ENCODE assay signal across 7 mouse cellular contexts in the genomic region with DNA sequence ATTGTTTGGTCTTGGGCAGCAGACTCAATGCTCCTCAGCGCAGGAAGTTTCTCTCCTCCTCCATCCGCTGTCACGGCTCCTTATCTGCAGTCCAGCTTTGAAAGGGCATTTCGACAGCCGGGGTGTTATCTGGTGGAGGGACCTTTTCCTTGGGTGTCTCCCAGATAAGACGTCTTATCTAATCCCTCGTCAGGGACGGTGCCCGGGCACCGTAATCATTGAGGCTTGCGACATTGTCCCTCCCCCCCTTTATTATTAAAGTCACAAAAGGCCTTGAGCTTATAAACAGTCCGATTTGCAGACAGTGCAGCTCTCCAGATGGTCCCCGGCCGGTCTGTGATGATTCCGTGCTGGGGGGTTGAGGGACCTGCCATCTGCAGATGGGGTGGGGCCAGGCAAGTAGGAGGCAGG. TPM values are rescaled to one million over a fixed set of nuclear protein-coding genes. Genes with fewer than 3 reads are reported as not detected.
DNase-seq lines count a peak whose midpoint lies in the region; ATAC-seq and TF ChIP-seq lines count a peak whose summit lies in the region.

No protein-coding gene starts in this region.

- 0 out of 2 replicates have a peak overlapping the region, but pooled peaks have one; percentile 3 for H3K4me3 ChIP-seq in lung, embryonic 14.5 days (ENCODE audit: low read depth, low read length)
- H3K4me3 ChIP-seq in forebrain, embryonic 16.5 days (replicated peaks; ENCODE audit: low read length), result no peak overlapping the region
- no peak overlapping the region for H3K4me3 ChIP-seq in midbrain, embryonic 11.5 days (ENCODE audit: low read depth, low read length)

- H3K27ac ChIP-seq in lung, embryonic 14.5 days (ENCODE audit: low read depth), result no peak overlapping the region
- H3K27ac ChIP-seq in forebrain, embryonic 16.5 days (ENCODE audit: low read length), result no peak overlapping the region
- H3K27ac ChIP-seq in midbrain, embryonic 11.5 days (ENCODE audit: low read depth, low read length), result peak overlapping the region; percentile 68

- ATAC-seq in lung, embryonic 14.5 days (ENCODE audit: insufficient read depth), result no peak
- no peak for ATAC-seq in forebrain, embryonic 16.5 days
- ATAC-seq in midbrain, embryonic 11.5 days (ENCODE audit: low FRiP score), result peak; percentile 56

- no peaks in the 10 kb centered on the region for H3K27me3 ChIP-seq in lung, embryonic 14.5 days (ENCODE audit: insufficient read depth, low read length)
- peaks cover 21% of the 10 kb centered on the region for H3K27me3 ChIP-seq in forebrain, embryonic 16.5 days (replicated peaks; ENCODE audit: control insufficient read depth, insufficient read depth, low read length)
- no peaks in the 10 kb centered on the region for H3K27me3 ChIP-seq in midbrain, embryonic 11.5 days (ENCODE audit: control insufficient read depth, insufficient read depth, low read length)

- H3K36me3 ChIP-seq in lung, embryonic 14.5 days (ENCODE audit: insufficient read depth), result no peaks in the 10 kb centered on the region
- H3K36me3 ChIP-seq in forebrain, embryonic 16.5 days (ENCODE audit: control insufficient read depth, insufficient read depth), result no peaks in the 10 kb centered on the region
- peaks cover 3% of the 10 kb centered on the region; the same call in 1 of the 2 replicates for H3K36me3 ChIP-seq in midbrain, embryonic 11.5 days (ENCODE audit: control insufficient read depth, insufficient read depth, low read length)

- WGBS in lung, embryonic 14.5 days, result 9% methylated on average over 15 of the region's 15 CpGs
- 32% methylated on average over 15 of the region's 15 CpGs for WGBS in forebrain, embryonic 16.5 days
- 34% methylated on average over 15 of the region's 15 CpGs for WGBS in midbrain, embryonic 11.5 days

- H3K4me2 ChIP-seq in lung, embryonic 14.5 days, result peak overlapping the region; percentile 36
- H3K4me2 ChIP-seq in forebrain, embryonic 16.5 days (ENCODE audit: low read length), result no peak overlapping the region; the same call in 1 of the 2 replicates
- no peak overlapping the region for H3K4me2 ChIP-seq in midbrain, embryonic 11.5 days

- DNase-seq in lung, embryonic 14.5 days, result peak; percentile 61
- DNase-seq in lung, postnatal 36 days, result no peak
- DNase-seq in c-Kit-positive CD71-positive TER-119-positive erythroid progenitor cells, embryonic 14.5 days (ENCODE audit: low spot score), result peak; percentile 19
- DNase-seq in midbrain, embryonic 11.5 days (ENCODE audit: low spot score, missing footprints), result no peak
- DNase-seq in gastrocnemius, postnatal 25 days, result no peak
- DNase-seq in cerebellum, adult 11 months, result no peak

- H3K9me3 ChIP-seq in lung, embryonic 14.5 days (ENCODE audit: low read depth, low read length), result no peaks in the 10 kb centered on the region
- H3K9me3 ChIP-seq in forebrain, embryonic 16.5 days (ENCODE audit: control insufficient read depth, low read length), result no peaks in the 10 kb centered on the region
- no peaks in the 10 kb centered on the region for H3K9me3 ChIP-seq in midbrain, embryonic 11.5 days (ENCODE audit: control insufficient read depth, low read length)

- no peak for TF ChIP-seq CTCF in lung, embryonic 14.5 days (IDR thresholded peaks at IDR 0.05; ENCODE audit: low read depth)

- H3K4me1 ChIP-seq in lung, embryonic 14.5 days (ENCODE audit: insufficient read depth), result peaks cover 54% of the 10 kb centered on the region
- peaks cover 63% of the 10 kb centered on the region for H3K4me1 ChIP-seq in forebrain, embryonic 16.5 days (replicated peaks; ENCODE audit: control insufficient read depth, insufficient read depth, low read length)
- peaks cover 69% of the 10 kb centered on the region for H3K4me1 ChIP-seq in midbrain, embryonic 11.5 days (ENCODE audit: control insufficient read depth, insufficient read depth, low read length)

- H3K9ac ChIP-seq in lung, embryonic 14.5 days, result no peak overlapping the region
- H3K9ac ChIP-seq in forebrain, embryonic 16.5 days (replicated peaks; ENCODE audit: low read depth, low read length), result peak overlapping the region; percentile 16; the same call in 1 of the 2 replicates
- no peak overlapping the region for H3K9ac ChIP-seq in midbrain, embryonic 11.5 days (ENCODE audit: low read length)

RNA-seq across cellular contexts. Expression of a gene that starts 23.3 kb away (rescaled TPM):
- polyA plus RNA-seq in lung, embryonic 14.5 days (2014; fragmentation: Nextera tagmentation; extraction: Ambion mirVana), result 2.3 and 2.5 TPM in 2 replicates
- 4.3 and 4.4 TPM in 2 replicates for polyA plus RNA-seq in forebrain, embryonic 16.5 days (2015; fragmentation: Nextera tagmentation; extraction: Ambion mirVana)
- polyA plus RNA-seq in midbrain, embryonic 11.5 days (2014; fragmentation: Nextera tagmentation; extraction: Ambion mirVana), result 5.8 and 6.7 TPM in 2 replicates
- total RNA-seq in gastrocnemius, postnatal 25 days (2021), result under 1 TPM; 0.29 to 0.54 TPM

Comparison
In these comparisons a context has a peak if more than half of its experiments do, and no peak if none do; other contexts are left out.
1. DNase-seq: peak in lung, embryonic 14.5 days (single experiment) and c-Kit-positive CD71-positive TER-119-positive erythroid progenitor cells, embryonic 14.5 days (single experiment); none in lung, postnatal 36 days (single experiment), midbrain, embryonic 11.5 days (single experiment), gastrocnemius, postnatal 25 days (single experiment) and cerebellum, adult 11 months (single experiment).